Mouse (Mus musculus) 416B (cell line): ENCODE measurements around the gene Cyp2c67.
"Not testable (repeated sequence)": the region's sequence is repeated elsewhere in the genome, so short reads cannot be mapped to it uniquely, and the experiment has no call there.

Experiments used
- DNase-seq: peaks from one replicate; pipeline ENCODE4 v3.0.0; 2011; ENCODE audit warnings: low read depth

The Cyp2c67 gene

DNA sequence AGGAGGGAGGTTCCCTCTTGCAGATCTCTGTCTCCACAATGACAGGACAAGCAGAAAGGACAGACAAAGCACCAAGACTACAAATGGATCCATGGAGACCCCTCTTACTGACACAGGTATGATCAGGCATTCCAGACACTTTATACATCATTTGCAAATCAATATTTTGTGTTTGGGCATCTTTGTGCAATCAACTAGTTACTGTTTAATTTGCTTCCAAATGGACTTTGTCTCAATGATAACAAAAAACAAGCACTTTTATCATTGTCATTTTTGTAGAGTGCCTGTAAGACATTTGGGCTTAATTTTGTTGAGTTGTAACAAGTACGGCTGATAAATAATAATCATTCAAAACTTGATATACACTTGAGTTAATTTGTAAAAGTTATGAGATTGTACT, at the start of gene Cyp2c67:
TSS of gene Cyp2c67 (minus strand) at position 114 of the 400 bp plus-strand sequence.
- DNase-seq, result no peak

DNA sequence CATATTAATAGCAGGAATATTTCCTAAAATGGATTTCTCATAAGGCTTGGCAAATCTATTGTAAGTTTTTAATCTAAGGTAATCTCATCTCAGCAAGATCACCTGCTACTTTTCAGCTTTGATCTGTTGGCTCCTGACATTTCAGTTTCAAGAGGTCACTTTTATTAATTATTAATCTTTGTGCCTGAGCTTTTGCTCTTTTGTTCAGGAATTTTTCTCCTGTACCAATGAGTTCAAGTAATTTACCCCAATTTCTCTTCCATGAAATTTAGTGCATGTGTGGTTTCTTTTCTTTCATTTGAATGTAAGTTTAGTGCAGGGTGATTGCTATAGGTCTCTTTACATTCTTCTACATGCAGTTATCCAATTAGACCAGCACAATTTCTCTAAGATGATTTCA, 16.8 kb upstream of the Cyp2c67 start:
- not testable (repeated sequence) for DNase-seq

DNA sequence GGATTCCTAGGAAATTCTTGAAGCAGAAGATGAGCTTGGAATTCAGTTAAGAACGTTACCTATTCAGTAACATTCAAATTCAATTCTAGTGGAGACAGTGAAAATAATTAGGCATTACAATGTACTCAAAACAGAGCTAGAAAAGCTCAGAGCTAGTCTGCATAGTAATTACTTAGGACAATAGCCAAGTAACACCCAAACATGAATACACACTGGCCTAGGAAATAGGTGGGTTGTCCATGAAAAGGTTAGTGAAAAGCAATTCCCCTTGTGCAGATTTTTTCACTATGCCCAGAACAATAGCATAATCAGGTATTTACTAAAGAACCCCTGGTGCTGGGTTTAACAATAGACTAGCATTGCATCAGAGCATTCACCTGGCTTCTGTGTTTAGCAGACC, 3.5 kb upstream of the Cyp2c67 start:
- no peak for DNase-seq

DNA sequence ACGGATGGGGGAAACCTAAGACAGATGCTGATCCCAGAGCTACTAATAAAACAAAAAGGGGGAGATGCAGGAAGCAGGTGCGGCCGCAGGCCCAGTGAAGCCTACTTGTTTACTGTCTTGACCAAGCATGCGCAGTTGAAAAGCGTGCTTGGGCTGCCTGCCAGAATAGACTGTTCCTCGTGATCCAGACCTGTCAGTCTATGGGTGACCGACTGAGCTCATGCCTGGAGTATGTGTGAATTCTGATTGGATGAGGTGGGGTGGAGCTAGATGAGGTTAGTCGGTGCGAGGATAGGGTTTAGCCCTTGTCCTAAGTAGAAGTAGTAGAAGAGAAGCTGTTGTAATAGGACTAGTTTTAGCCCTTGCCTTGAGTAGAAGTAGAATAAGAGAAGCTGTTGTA, 1.3 kb downstream of the Cyp2c67 start:
- no peak for DNase-seq

DNA sequence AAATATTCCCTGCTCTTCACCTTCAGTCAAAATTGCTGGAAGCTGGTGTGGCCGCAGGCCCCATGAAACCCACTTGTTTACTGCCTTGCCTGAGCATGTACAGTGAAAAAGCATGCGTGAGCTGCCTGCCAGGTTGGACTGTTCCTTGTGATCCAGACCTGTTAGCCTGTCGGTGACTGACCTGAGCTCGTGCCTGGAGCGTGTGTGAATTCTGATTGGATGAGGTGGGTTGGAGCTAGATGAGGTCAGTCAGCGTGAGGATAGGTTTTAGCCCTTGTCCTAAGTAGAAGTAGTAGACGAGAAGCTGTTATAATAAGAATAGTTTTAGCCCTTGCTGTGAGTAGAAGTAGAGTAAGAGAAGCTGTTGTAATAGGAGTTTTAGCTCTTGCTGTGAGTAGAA, 4.3 kb downstream of the Cyp2c67 start:
- not testable (repeated sequence) for DNase-seq
